Mouse (Mus musculus) mouse trophoblast stem cell (cell line): ENCODE results near the gene Rabl2.

Source experiments
- in situ Hi-C, 2 experiments: fragments of 300-500 bp; cut with MseI, MboI; formaldehyde crosslinking; loops; 2 replicates in 1 of 2; 3 replicates in 1 of 2; pipeline ENCODE4 v1.15.1; 2025

Rabl2 gene

DNA sequence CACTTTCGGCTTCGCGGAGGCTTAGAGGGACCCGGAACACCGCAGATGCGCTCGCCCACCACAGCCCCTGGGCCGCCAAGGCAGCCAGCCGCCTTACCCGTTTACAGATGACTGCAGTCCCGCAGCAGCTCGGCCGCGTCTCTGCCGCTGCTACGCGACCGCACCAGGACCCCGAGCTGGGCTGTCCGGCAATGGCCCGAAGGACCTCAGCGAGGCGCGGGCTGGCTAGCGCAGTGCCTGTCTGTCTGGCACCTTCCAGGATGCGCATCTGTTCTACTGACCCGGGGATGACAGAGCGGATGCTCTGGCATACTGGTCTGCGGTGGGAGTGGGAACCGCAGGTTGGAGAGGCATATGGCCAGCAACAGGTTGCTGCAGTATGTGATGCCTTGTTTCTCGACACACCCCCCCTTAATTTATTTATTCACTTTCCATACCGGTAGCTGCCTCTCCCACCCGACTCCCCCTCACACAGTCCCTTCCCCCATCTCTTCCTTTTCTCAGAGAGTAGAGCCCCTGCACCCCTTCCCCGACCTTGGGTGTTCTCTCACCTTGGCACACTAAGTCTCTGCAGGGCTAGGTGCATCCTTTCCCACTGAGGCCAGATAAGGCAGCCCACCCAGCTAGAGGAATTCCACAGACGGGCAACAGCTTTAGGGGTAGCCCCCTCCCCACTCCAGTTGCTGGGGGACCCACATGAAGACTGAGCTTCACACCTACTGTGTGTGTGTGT is at the start of gene Rabl2:
Gene Rabl2 (minus strand): TSS at position 201 of the 733 bp plus-strand sequence.
- in situ Hi-C loops, result no loop called here

GRCm38 (mm10) chr15:89623626-89623959 is 31.9 kb upstream of the Rabl2 start:
- in situ Hi-C loops, result loop anchor here in 1 of 2 experiments (5.0 kb wide), 1 partner anchor 604 kb away; no protein-coding TSS in a partner anchor

DNA sequence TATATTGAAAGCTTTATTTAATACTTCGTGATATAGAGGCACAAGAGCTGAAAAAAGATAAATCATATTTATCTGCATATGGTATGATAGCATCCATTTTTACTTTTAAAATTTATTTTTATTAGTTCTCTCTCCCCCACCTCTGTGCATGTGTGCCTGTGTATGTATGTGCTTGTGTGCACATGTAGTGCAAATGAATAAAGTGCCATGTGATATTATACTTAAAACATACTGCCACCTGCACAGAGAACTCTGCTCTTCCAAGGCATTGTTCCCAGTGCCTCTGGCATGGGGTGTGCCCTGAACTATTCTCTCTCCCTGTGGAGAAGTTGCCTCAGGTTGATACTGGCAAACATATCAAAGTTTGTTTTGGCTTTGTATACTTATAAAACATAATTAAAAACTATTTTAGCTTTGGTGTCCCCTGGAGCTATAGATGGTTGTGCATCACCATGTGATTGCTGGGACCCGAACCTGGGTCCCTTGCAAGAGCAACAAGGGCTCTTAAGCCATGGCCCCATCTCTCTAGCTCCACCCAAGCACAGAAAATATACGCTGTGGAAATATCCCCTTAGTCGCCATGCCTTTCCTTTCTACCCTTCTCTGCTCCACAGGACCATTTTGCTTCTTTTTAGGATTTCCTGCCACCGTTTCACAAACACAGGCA is 31.4 kb upstream of the Rabl2 start:
- in situ Hi-C loops, result loop anchor here in 1 of 2 experiments (5.0 kb wide), 1 partner anchor 604 kb away; no protein-coding TSS in a partner anchor

GRCm38 (mm10) chr15:89622312-89622958 is 30.7 kb upstream of the Rabl2 start:
- in situ Hi-C loops, result loop anchor here in 1 of 2 experiments (5.0 kb wide), 1 partner anchor 605 kb away; no protein-coding TSS in a partner anchor

DNA sequence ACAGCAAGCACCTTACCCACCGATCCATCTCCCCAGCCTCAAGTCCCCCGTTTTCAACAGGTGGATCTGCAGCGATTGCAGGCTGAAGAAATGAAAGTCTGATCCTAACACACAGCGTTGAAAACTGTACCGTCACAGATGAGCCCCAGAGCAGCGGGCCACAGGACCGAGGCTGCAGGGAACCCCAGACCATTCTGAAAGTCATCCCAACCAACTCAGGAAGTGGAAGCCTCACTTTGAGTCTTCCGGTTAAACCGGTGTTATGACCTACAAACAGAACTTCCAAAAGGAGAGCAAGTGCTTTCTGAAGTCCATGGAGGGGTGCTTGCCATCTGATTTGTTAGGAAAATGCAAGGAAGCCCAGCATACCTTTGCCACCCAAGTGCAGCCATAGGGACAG is 16.2 kb upstream of the Rabl2 start:
- in situ Hi-C loops, result no loop called here

DNA sequence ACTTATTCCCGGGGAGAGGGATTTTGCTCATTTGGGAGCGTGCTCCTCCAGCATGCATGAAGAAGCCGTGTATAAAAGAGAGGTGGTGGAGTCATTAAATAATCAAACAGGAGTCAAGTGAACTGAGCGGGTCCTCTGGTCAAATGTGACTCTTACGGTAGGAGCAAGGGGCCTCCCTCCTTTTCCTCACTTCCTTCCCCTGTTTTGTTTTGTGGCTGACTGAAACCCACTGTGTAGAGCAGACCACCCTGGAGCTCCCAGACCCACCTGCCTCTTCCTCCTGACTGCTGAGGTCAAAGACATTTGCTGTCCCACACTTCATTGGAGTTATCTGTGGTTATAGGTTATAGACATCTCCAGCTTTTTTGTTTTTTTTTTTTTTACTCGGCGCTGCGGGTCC is 15.8 kb upstream of the Rabl2 start:
- in situ Hi-C loops, result no loop called here

DNA sequence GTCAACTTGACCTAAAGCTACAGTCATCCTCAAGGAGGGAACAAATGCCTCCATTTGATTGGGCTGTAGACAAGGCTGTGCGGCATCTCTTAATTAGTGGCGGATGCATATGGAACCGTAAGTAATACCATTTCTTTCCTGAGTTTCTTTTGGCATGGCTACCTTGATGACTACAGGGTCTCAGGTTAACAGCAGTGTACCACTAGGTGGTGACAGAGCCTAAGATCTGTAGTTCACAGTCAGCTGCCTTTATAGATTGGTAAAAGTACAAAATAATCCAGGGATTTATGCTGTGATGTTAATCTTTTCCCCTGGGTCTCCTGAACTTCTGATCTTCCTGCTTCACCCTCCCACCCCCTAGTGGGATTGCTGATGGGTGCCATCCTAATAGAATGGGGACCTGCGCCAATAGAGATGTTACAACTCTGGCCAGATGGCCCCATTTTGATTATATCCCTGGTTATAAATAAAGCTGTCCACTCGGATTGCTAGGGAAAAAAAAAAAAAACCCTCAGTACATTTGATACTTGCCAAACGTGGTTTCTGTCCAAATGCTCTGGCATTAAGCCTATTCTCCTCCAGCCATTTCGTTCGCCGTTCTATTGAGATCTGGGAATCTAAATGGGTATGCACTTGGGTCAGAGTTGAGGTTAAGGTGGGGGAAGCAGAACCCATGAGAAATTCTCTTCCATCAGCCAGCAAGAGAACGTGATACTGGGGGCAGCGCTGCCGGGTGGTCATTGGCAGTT is 14.3 kb upstream of the Rabl2 start:
- in situ Hi-C loops, result no loop called here

DNA sequence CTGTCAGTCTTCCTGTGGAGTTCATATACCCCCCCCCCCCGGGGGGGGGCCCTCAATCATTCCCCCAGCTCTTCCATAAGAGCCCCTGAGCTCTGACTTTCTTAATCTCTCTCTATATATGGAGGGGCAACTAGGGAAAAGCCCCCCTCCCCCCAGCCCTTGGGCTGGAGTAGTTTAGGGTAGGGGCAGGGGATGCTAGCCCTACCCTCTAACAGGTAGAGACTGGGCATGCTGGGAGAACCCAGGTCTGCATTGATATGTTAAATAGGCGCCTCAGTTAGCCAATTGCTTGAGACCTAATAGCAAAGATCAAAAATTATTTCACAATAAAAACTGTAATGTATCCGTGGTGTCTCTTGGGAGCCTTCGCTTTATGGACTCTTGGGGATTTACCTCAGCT is 825 bp upstream of the Rabl2 start:
- in situ Hi-C loops, result no loop called here

DNA sequence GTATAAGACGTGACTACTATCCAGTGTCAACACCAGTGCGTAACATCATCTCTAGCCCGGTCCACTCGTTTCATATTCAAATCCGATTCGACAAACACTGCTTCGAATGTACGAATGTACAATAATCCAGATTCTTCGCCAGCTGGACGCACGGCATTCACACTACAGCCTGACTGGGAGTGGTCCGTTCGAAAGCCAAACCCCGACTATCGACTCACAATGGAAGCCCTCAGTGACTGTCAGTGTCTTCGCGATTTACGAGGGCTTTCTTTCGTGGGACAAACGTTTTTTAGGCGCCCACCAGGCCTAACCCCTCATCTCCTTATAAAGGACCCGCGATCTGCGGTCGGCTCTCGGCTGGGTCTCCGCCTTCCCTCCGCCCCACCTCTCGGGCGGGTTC is 406 bp downstream of the Rabl2 start:
- in situ Hi-C loops, result no loop called here

GRCm38 (mm10) chr15:89589146-89589545 is 2.6 kb downstream of the Rabl2 start:
- in situ Hi-C loops, result no loop called here

DNA sequence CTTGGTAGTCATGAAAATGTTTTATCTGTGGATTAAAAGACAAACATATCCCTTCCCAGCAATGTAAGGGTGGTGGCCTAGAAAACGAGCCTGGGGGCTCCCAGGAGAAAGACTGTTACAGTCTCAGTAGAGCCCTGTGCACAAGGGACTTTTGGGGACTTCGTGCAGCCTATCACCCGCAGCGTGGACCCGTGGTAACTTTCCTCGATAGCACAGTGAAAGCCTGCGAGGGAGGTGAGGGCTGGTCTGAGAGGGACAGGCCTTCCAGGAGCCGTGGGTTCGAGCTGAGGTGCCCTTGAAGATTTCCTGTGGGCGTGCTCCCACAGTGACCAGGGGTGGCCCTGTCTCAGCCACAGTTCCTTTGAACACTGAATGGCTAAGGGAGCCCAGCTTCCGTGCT is 6.1 kb downstream of the Rabl2 start:
- in situ Hi-C loops, result no loop called here

DNA sequence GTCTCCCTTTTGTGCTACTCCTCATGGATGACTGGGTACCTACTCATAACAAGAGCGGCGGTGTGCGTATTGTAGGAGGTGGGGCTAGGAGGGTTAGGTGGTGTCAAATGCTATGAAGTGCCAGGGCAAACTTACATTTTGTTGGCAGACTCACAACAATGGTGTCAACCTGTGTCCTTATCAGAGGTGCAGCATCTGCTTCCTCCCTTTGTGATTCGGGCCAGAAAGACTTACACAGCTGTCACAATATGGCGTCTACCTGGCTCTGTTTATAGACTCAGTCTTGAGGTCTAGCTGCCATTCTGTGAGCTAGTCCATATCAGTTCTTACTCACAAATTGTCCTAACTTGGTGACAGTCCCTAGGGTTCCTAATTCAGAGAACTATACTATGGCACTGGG is 6.6 kb downstream of the Rabl2 start:
- in situ Hi-C loops, result no loop called here

GRCm38 (mm10) chr15:89582494-89582893 is 9.2 kb downstream of the Rabl2 start:
- in situ Hi-C loops, result no loop called here

DNA sequence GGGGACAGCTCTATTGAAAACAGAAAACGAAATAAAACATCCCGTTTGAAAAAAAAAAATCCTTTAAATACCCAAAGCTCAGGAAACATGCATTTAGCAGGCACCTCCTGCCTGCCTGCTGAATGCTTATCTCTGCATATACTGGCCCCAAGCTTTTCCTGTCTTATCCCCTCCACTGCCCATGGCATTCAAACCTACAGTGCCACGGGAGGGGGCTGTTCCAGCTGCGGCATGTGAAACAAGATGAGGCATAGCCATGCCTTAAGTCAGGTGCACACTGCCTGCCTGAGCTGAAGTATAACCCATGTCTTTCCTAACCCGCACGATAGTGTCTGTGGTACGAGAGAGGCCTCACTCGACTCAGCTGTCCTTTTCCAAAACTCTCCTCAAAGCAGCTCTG is 19.6 kb downstream of the Rabl2 start:
- in situ Hi-C loops, result no loop called here

- in situ Hi-C loops, result no loop called here
Measured at GRCm38 (mm10) chr15:89568114-89568513, 23.6 kb downstream of the Rabl2 start, which contains the start of gene Acr. Acr (plus strand) TSS chr15:89568326.

DNA sequence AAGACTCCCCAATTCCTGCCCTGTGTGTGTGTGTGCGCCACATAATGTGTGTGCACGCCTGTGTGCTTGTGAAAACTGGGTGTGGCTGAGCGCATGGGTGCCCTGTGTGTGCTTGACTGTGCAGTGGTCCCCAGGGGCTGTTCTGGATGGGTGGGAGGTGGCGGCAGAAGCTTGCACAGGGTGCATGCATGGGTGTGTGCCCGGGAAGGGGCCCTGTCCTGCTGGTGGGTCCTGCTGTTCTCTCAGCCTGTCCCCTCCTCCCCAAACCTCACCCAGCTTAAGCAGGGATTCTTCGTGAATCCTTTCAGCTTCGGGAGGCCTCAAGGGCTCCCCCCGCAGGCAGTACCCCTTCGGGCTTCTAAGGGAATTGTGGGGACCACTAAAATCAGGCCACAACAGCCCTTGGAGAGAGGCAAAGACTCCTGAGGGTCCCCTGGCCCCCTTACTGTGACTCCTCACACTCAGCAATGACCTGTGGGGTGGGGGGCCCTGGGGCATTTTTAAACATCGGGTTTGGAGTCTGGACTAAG is 32.5 kb downstream of the Rabl2 start:
- in situ Hi-C loops, result no loop called here

DNA sequence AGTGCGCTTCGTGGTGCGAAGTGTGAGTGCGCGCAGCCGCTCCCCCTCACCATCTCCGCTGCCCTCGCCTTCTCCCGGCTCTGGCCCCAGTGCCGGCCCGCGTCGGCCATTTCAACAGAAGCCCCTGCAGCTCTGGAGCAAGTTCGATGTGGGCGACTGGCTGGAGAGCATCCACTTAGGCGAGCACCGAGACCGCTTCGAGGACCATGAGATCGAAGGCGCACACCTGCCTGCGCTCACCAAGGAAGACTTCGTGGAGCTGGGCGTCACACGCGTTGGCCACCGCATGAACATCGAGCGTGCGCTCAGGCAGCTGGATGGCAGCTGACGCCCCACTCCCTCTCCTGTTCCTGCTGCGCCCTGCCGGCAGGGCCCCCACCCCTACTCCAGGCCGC is 33.7 kb downstream of the Rabl2 start:
- in situ Hi-C loops, result no loop called here

DNA sequence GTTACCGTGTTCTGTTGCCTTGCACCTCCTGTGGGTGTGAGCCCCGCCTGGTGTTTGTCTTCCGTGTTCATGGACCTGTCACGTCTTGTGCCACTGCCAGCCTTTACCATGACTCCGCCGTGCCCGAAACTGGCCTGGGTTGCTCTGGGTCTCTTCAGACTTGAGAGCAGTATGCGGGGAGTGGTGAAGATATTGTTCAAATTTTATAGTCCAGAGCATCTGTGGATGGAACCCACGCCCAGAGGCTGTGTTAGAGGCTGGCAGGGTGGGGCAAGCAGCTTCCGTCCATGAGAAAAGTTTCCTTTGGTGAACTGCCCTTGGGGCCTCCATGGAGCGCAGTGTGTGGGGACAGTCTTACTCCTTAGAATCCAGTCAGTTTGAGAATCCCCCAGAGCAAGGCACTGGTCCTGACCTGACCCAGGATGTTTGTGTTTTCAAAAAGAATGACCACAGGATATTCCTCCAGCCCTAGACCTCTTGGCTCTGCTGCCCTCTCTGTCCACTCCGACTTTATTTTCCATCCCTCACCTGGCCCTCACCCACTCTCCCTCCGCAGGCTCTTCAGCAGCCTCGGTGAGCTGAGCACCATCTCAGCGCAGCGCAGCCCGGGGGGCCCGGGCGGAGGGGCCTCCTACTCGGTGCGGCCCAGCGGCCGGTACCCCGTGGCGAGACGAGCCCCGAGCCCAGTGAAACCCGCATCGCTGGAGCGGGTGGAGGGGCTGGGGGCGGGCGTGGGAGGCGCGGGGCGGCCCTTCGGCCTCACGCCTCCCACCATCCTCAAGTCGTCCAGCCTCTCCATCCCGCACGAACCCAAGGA is 34.3 kb downstream of the Rabl2 start:
- in situ Hi-C loops, result no loop called here

GRCm38 (mm10) chr15:89556401-89557178 is 35.1 kb downstream of the Rabl2 start:
- in situ Hi-C loops, result no loop called here

- in situ Hi-C loops, result no loop called here
Measured at GRCm38 (mm10) chr15:89555591-89555990, 36.1 kb downstream of the Rabl2 start.
